Mouse (Mus musculus) limb, embryonic 14.5 days (tissue): ENCODE measurements around the gene Larp1b. TPM values are rescaled to one million over a fixed set of nuclear protein-coding genes. Genes with fewer than 3 reads are reported as not detected.

Experiments
- ATAC-seq: fragments of 200-750 bp; cut with Nextera tagmentation; 2 replicates; pipeline ENCODE4 v1.8.0; 2017; ENCODE audit warnings: low read depth, moderate number of reproducible peaks, moderate TSS enrichment; ENCODE audit not compliant: low FRiP score
- DNase-seq: peaks from one replicate; pipeline ENCODE4 v3.0.0-alpha.2; 2015; ENCODE audit warnings: low spot score
- H3K27ac ChIP-seq: fragments of 300-500 bp; sonication (generic); replicated peaks from 2 replicates; pipeline ENCODE4 v1.5.1; 2014; ENCODE audit warnings: low read depth, mild to moderate bottlenecking, low read length, moderate library complexity, mixed read lengths
- H3K27me3 ChIP-seq: fragments of 300-500 bp; sonication (generic); 2 replicates; pipeline ENCODE4 v1.6.1; 2014; ENCODE audit warnings: low read length, mixed read lengths; ENCODE audit not compliant: control insufficient read depth, insufficient read depth
- H3K36me3 ChIP-seq: fragments of 300-500 bp; sonication (generic); 2 replicates; pipeline ENCODE4 v1.6.1; 2014; ENCODE audit warnings: mild to moderate bottlenecking, low read length, moderate library complexity, mixed read lengths; ENCODE audit not compliant: control insufficient read depth, insufficient read depth
- H3K4me1 ChIP-seq: fragments of 300-500 bp; sonication (generic); 2 replicates; pipeline ENCODE4 v1.6.1; 2014; ENCODE audit warnings: antibody characterized with exemption, low read length, mixed read lengths; ENCODE audit not compliant: control insufficient read depth, insufficient read depth
- H3K4me2 ChIP-seq: fragments of 300-500 bp; sonication (generic); replicated peaks from 2 replicates; pipeline ENCODE4 v1.6.1; 2014; ENCODE audit warnings: low read depth, mild to moderate bottlenecking, low read length, moderate library complexity; ENCODE audit not compliant: severe bottlenecking
- H3K4me3 ChIP-seq: fragments of 300-500 bp; sonication (generic); replicated peaks from 2 replicates; pipeline ENCODE4 v1.5.1; 2014; ENCODE audit warnings: low read length
- H3K9ac ChIP-seq: fragments of 300-500 bp; sonication (generic); 2 replicates; pipeline ENCODE4 v1.6.1; 2014; ENCODE audit warnings: mild to moderate bottlenecking, low read depth, low read length, moderate library complexity; ENCODE audit not compliant: severe bottlenecking
- H3K9me3 ChIP-seq: fragments of 300-500 bp; sonication (generic); 2 replicates; pipeline ENCODE4 v1.6.1; 2016; ENCODE audit warnings: low read length; ENCODE audit not compliant: control insufficient read depth
- POLR2A ChIP-seq: fragments of 200-500 bp; IDR thresholded peaks from 2 replicates; pipeline ENCODE4 v1.8.0; 2012; ENCODE audit warnings: inconsistent platforms, mild to moderate bottlenecking, moderate library complexity, borderline replicate concordance; ENCODE audit not compliant: insufficient read depth, insufficient read length; ENCODE audit errors: extremely low read depth
- WGBS: fragments of 180-500 bp; shearing (Covaris S2); extraction: QIAGEN DNeasy Blood & Tissue Kit; methylation state at CpG from one replicate; pipeline ENCODE4 v1.1.7; 2014; 5-methylcytosine and 5-hydroxymethylcytosine counted together
- polyA plus RNA-seq, 2 experiments: library from polyadenylated mRNA; depleted of rRNA in 1 of 2; stranded (reverse) in 1 of 2; unstranded in 1 of 2; fragments of >200 nt; fragmentation: Nextera tagmentation in 1 of 2; extraction: Ambion mirVana in 1 of 2; gene quantifications; 2 replicates each; pipeline versions ENCODE4 v1.2.1 to v1.2.3; 2012 to 2014

The Larp1b gene
- polyA plus RNA-seq, 2 experiments, result 2.0 to 3.5 TPM

- ATAC-seq (peak; percentile 42), DNase-seq (no peak)
- Histone ChIP-seq H3K4me3 (peak overlapping the region; percentile 91), H3K9ac (peak overlapping the region; percentile 81), H3K4me2 (peak overlapping the region; percentile 72), H3K27ac (peak overlapping the region; percentile 77), H3K27me3 (no peaks in the 10 kb centered on the region), H3K4me1 (peaks cover 13% of the 10 kb centered on the region), H3K36me3 (no peaks in the 10 kb centered on the region), H3K9me3 (no peaks in the 10 kb centered on the region)
- 0% methylated on average over 24 of the region's 43 CpGs for whole genome bisulfite sequencing
- no peak for TF ChIP-seq POLR2A
Measured at GRCm38 (mm10) chr3:41082520-41082884, 132.9 kb downstream of the Larp1b start.

- H3K27me3 ChIP-seq, result no peaks in the 10 kb centered on the region
- peak; percentile 98 for TF ChIP-seq POLR2A
- peaks cover 13% of the 10 kb centered on the region for H3K4me1 ChIP-seq
- peak within 1 kb of the TSS; percentile 92 for H3K27ac ChIP-seq
- H3K9me3 ChIP-seq, result no peaks in the 10 kb centered on the region
- H3K4me3 ChIP-seq, result peak within 1 kb of the TSS; percentile 91
- WGBS, result under 1% methylated on average over 56 of the region's 95 CpGs
- ATAC-seq (peak; percentile 93), DNase-seq (peak; percentile 97)
- H3K36me3 ChIP-seq, result no peaks in the 10 kb centered on the region
- peak within 1 kb of the TSS; percentile 74 for H3K4me2 ChIP-seq
- peak within 1 kb of the TSS; percentile 84 for H3K9ac ChIP-seq
Measured at GRCm38 (mm10) chr3:41082885-41083789, 133.5 kb downstream of the Larp1b start, which contains the start of gene Pgrmc2. Gene Pgrmc2 (minus strand): TSS chr3:41083046.

GRCm38 (mm10) chr3:41083790-41084112, 134.1 kb downstream of the Larp1b start:
- no peaks in the 10 kb centered on the region for H3K9me3 ChIP-seq
- peak overlapping the region; percentile 74 for H3K4me2 ChIP-seq
- peak overlapping the region; percentile 84 for H3K9ac ChIP-seq
- 2% methylated on average over 6 of the region's 6 CpGs for WGBS
- no peak for TF ChIP-seq POLR2A
- ATAC-seq, result peak; percentile 8; the same call in 1 of the 2 replicates
- peaks cover 13% of the 10 kb centered on the region for H3K4me1 ChIP-seq
- H3K36me3 ChIP-seq, result no peaks in the 10 kb centered on the region
- H3K4me3 ChIP-seq, result peak overlapping the region; percentile 91
- peak overlapping the region; percentile 92 for H3K27ac ChIP-seq
- no peaks in the 10 kb centered on the region for H3K27me3 ChIP-seq
- peak; percentile 11 for DNase-seq

GRCm38 (mm10) chr3:41084421-41084820, 134.8 kb downstream of the Larp1b start:
- DNase-seq, result no peak
- no peak for ATAC-seq
- peaks cover 13% of the 10 kb centered on the region for H3K4me1 ChIP-seq
- no peaks in the 10 kb centered on the region for H3K9me3 ChIP-seq
- no peak for TF ChIP-seq POLR2A
- 85% methylated on average over 5 of the region's 5 CpGs for WGBS
- no peaks in the 10 kb centered on the region for H3K27me3 ChIP-seq
- H3K27ac ChIP-seq, result no peak overlapping the region
- H3K4me2 ChIP-seq, result 0 out of 2 replicates have a peak overlapping the region, but pooled peaks have one; percentile 74
- H3K9ac ChIP-seq, result no peak overlapping the region
- no peaks in the 10 kb centered on the region for H3K36me3 ChIP-seq
- no peak overlapping the region; the same call in 1 of the 2 replicates for H3K4me3 ChIP-seq

- Histone ChIP-seq H3K4me3 (no peak overlapping the region), H3K4me1 (peaks cover 4% of the 10 kb centered on the region; the same call in 1 of the 2 replicates), H3K27ac (no peak overlapping the region), H3K36me3 (no peaks in the 10 kb centered on the region), H3K27me3 (no peaks in the 10 kb centered on the region), H3K4me2 (no peak overlapping the region), H3K9ac (no peak overlapping the region), H3K9me3 (no peaks in the 10 kb centered on the region)
- TF ChIP-seq POLR2A, result no peak
- DNase-seq, result no peak
- ATAC-seq, result no peak
Measured at GRCm38 (mm10) chr3:41087071-41087470, 137.4 kb downstream of the Larp1b start.

Other genes with a start within 250 kb of the Larp1b start
- 0.03 and 0.28 TPM in 2 replicates for gene Slc25a31, start 241.0 kb upstream of the Larp1b start, polyA plus RNA-seq (2012; rRNA removed)
- 0.12 and 0.41 TPM in 2 replicates for gene Slc25a31, start 241.0 kb upstream of the Larp1b start, polyA plus RNA-seq (2014; fragmentation: Nextera tagmentation; extraction: Ambion mirVana)
- 1.3 and 1.9 TPM in 2 replicates for gene Hspa4l, start 205.3 kb upstream of the Larp1b start, polyA plus RNA-seq (2012; rRNA removed)
- 4.8 and 6.7 TPM in 2 replicates for gene Hspa4l, start 205.3 kb upstream of the Larp1b start, polyA plus RNA-seq (2014; fragmentation: Nextera tagmentation; extraction: Ambion mirVana)
- gene Plk4, start 149.8 kb upstream of the Larp1b start, polyA plus RNA-seq (2012; rRNA removed), result 25.6 and 33.7 TPM in 2 replicates
- gene Plk4, start 149.8 kb upstream of the Larp1b start, polyA plus RNA-seq (2014; fragmentation: Nextera tagmentation; extraction: Ambion mirVana), result 42.9 and 48.8 TPM in 2 replicates
- gene Mfsd8, start 102.9 kb upstream of the Larp1b start, polyA plus RNA-seq (2012; rRNA removed), result 6.5 and 7.1 TPM in 2 replicates
- gene Mfsd8, start 102.9 kb upstream of the Larp1b start, polyA plus RNA-seq (2014; fragmentation: Nextera tagmentation; extraction: Ambion mirVana), result 8.5 and 9.2 TPM in 2 replicates
- 5.8 and 6.7 TPM in 2 replicates for gene Abhd18, start 102.9 kb upstream of the Larp1b start, polyA plus RNA-seq (2012; rRNA removed)
- 5.0 and 5.6 TPM in 2 replicates for gene Abhd18, start 102.9 kb upstream of the Larp1b start, polyA plus RNA-seq (2014; fragmentation: Nextera tagmentation; extraction: Ambion mirVana)
- not detected in 2 replicates for gene 1700034I23Rik, start 47.3 kb upstream of the Larp1b start, polyA plus RNA-seq (2012; rRNA removed)
- 0.12 and 0.32 TPM in 2 replicates for gene 1700034I23Rik, start 47.3 kb upstream of the Larp1b start, polyA plus RNA-seq (2014; fragmentation: Nextera tagmentation; extraction: Ambion mirVana)
- 30.9 and 41.9 TPM in 2 replicates for gene Pgrmc2, start 133.2 kb downstream of the Larp1b start, polyA plus RNA-seq (2012; rRNA removed)
- 34.2 and 34.3 TPM in 2 replicates for gene Pgrmc2, start 133.2 kb downstream of the Larp1b start, polyA plus RNA-seq (2014; fragmentation: Nextera tagmentation; extraction: Ambion mirVana)